Mouse (Mus musculus) adrenal gland, adult 18-20 months (tissue): ENCODE data around the gene Mmel1. TPM values are rescaled to one million over a fixed set of nuclear protein-coding genes. Genes with fewer than 3 reads are reported as not detected.

Source experiments
- DNase-seq, 2 experiments: peaks; one replicate each; pipeline ENCODE4 v3.0.0; 2021 to 2022; ENCODE audit warnings: low spot score in 2 of 2
- total RNA-seq, 2 experiments: library from RNA; stranded (reverse); gene quantifications; 1 replicate in 1 of 2; 2 replicates in 1 of 2; pipeline ENCODE4 v1.2.3; 2021

Gene Mmel1
- total RNA-seq, 2 experiments from 2014 or later: 0.19 to 3.8 TPM

GRCm38 (mm10) chr4:154934800-154935199 is 65.4 kb downstream of the Mmel1 start:
- DNase-seq: no peak

- DNase-seq: no peak
These were observed 66.4 kb downstream of the Mmel1 start for GRCm38 (mm10) chr4:154935788-154936187.

GRCm38 (mm10) chr4:154936542-154937255 is 67.3 kb downstream of the Mmel1 start:
- no peak for DNase-seq

GRCm38 (mm10) chr4:154937746-154938145 is 68.4 kb downstream of the Mmel1 start:
- no peak for DNase-seq

- DNase-seq: no peak
These were observed 70.8 kb downstream of the Mmel1 start for GRCm38 (mm10) chr4:154940156-154940555.

- no peak for DNase-seq
These were observed 72.4 kb downstream of the Mmel1 start for GRCm38 (mm10) chr4:154941831-154942230.

- DNase-seq: no peak
These were observed 73.4 kb downstream of the Mmel1 start for GRCm38 (mm10) chr4:154942632-154943322.

GRCm38 (mm10) chr4:154943323-154944039 is 74.1 kb downstream of the Mmel1 start:
- DNase-seq: no peak

- peak; percentile 53 to 65 for DNase-seq
These were observed 74.8 kb downstream of the Mmel1 start for GRCm38 (mm10) chr4:154944121-154944590.

Other genes starting within 250 kb of the Mmel1 start
- gene Prdm16, start 232.7 kb upstream of the Mmel1 start, total RNA-seq: 1 to 10 TPM; 4.3 to 7.6 TPM
- gene Actrt2, start 201.7 kb upstream of the Mmel1 start, total RNA-seq: not detected
- under 1 TPM in 1 of 2 experiments, not detected in 1; 0.20 TPM for gene Ttc34, start 32.1 kb upstream of the Mmel1 start, total RNA-seq
- 100 to 1,000 TPM in 1 of 2 experiments, 10 to 100 TPM in 1; 15.5 to 104 TPM for gene Fam213b, start 29.6 kb downstream of the Mmel1 start, total RNA-seq
- gene Tnfrsf14, start 59.0 kb downstream of the Mmel1 start, total RNA-seq: 1 to 10 TPM; 6.4 to 8.4 TPM
- not detected for gene Hes5, start 91.3 kb downstream of the Mmel1 start, total RNA-seq
- 10 to 100 TPM; 28.3 to 31.9 TPM for gene Pank4, start 94.5 kb downstream of the Mmel1 start, total RNA-seq
- under 1 TPM; 0.33 to 0.35 TPM for gene Plch2, start 187.2 kb downstream of the Mmel1 start, total RNA-seq
- 10 to 100 TPM; 18.2 to 20.3 TPM for gene Pex10, start 197.4 kb downstream of the Mmel1 start, total RNA-seq
- 100 to 1,000 TPM in 1 of 2 experiments, 10 to 100 TPM in 1; 95.4 to 109 TPM for gene Rer1, start 216.8 kb downstream of the Mmel1 start, total RNA-seq
- 1 to 10 TPM; 6.6 to 9.8 TPM for gene Morn1, start 217.0 kb downstream of the Mmel1 start, total RNA-seq